Mouse (Mus musculus): ENCODE measurements around the gene Med16. TPM values are rescaled to one million over a fixed set of nuclear protein-coding genes. Genes with fewer than 3 reads are reported as not detected.

Med16 gene
- total RNA-seq, 2 experiments from 2014 or later, result 56.4 to 59.6 TPM

DNA sequence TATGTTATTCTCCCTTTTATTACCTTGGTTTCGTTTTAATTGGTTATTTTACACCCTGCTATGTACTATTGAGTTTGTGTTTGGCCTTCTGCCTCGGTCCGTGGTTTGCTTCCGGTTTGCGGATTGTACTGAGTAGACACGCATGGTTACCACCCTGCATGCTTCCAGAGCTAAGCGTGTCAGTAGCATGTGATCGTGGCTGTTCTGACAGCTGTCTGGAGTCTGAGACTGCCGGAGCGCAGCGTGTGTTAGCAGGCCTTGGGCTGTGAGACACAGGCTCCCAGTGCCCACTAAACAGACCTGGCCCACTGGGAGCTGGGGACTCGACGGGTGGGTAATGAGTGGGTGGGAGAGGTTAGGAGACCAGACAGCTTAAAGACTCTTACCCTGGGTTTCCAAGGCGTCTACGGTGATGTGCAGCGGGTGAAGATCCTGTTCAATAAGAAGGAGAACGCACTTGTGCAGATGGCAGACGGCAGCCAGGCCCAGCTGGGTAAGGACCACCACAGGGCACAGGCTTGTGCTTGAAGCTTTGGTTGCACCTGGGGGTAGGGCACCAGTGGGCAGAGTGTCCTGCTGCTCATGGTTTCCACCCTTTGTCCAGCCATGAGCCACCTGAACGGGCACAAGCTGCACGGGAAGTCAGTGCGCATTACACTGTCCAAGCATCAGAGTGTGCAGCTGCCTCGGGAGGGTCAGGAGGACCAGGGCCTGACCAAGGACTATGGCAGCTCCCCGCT lies 46.5 kb downstream of the Med16 start:
- intact Hi-C loops (cut with DNase I), result no loop called here
- no peak for DNase-seq

DNA sequence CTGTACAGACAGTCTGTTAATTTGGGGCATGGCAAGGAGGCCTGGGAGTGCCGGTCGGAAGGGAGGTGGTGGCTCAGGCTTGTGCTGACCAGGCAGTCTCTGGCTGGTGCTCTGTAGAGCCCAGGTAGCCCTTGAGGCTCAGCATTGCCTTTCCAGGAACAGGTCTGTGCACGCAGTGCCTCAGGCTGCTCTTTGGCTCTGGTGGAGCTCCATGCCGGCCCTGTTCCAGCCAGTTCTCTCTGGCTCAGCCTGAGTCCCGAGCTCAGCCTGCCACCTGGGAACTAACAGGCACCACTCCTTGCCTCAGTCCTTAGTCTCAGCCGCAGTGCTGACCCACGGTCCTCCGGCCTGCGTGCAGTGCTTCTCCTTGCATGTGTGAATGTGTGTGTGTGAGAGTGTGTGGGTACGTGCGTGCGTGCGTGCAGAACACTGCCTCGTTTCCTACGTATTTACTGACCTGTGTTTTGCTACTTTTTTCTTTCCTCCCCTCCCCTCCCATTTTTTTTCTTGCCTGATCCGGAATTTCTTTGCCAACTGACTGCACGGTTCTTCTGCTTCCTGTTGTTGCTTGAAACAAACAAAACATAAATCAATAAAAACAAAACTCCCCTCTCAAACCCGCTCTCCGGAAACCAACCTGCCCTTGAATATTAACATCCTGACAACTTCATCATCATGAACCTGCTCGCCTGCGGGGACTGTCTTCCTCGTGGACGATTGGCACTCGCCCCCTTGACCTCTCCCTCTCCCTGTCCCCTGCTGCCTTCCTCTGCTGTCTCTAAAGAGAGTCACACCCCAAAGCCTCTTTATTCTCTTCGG lies 47.3 kb downstream of the Med16 start:
- intact Hi-C loops (cut with DNase I), result no loop called here
- DNase-seq, result no peak

DNA sequence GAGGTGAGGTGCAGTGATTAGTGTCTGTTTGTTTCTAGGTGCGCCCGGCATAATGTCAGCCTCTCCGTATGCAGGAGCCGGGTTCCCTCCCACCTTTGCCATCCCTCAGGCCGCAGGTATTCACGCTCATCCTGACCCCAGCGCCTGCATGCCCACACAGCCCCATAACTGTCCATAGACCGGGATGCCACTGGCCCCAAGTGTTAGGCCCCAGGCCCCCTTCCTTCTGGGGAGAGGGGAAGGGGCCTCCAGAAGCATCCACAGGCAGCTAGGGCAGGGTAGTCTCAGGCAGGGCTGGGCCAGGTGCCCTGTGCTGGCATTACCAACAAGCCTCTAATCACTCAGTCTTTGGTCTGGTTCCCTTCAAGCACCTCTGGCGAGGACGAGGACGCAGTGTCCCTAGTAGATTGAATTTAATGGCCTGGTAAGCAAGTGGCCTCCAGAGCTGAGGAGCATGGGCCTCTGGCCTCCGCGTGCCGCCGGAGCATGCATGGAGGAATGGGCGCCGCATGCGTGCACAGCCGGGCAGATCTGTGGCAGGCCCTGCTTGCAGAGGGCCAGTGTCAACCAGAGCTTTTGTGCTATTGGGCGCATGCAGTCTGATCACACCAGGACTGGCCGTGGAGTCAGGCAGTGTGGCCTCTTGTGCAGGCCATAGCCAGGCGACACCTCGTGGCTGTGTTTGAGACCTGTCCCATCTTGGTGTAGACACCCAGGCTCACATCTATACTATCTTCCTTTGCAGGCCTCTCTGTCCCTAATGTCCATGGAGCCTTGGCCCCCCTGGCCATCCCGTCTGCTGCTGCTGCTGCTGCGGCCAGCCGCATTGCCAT lies 48.4 kb downstream of the Med16 start:
- DNase-seq, result no peak
- intact Hi-C loops (cut with DNase I), result no loop called here

DNA sequence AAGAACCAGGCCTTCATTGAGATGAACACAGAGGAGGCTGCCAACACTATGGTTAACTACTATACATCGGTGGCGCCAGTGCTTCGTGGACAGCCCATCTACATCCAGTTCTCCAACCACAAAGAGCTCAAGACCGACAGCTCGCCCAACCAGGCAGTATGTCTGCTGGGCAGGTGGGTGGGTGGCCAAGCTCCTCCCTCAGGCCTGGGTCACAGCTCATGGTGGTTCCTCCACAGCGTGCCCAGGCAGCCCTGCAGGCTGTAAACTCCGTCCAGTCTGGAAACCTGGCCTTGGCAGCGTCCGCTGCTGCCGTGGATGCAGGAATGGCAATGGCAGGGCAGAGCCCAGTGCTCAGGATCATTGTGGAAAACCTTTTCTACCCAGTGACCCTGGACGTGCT lies 49.6 kb downstream of the Med16 start:
- DNase-seq, result no peak
- intact Hi-C loops (cut with DNase I), result no loop called here

DNA sequence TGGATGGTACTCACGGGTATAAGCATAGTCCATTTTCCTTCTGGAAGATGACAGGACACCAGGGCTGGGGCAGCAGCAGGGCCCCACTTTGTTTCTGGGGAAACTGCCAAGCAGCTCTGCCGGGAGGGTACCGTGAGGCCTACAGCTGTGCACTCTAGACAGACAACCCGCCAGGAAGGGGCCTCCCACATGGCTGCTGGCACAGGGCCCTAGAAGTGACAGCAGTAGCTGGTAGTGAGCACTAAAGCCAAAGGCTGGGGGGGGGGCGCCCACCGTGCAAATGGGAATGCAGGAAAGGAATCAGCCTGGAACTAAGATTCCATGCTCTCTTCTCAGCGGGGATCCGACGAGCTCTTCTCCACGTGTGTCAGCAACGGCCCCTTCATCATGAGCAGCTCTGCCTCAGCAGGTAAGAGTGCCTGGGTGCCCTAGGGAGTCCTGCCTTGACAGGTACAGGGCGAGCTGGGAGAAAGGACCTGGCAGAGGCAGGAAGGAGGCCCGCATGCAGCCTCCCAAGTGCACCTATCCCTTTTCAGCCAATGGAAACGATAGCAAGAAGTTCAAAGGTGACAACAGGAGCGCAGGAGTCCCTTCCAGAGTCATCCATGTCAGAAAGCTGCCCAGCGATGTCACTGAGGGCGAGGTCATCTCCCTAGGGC lies 50.2 kb downstream of the Med16 start:
- DNase-seq, result peak; percentile 97
- intact Hi-C loops (cut with DNase I), result no loop called here

DNA sequence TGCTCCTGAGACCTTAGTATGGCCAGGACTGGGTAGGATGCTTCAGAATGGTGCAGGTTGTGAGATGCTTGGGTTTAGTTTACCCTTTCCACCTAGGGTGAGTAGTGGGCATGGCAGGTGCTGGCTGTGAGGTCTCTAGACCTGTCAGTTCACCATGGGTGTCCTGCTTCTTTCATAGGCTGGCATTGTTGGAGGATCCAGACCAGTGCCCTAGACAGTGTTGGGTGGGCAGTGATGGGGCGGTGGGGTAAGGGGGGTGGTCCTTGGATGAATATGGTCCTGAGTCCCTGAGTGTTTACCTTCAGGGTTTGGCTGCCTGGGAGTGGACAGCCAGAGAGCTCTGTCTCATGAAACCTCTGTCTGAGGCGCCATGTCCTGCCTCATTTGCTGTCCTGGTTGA lies 50.8 kb downstream of the Med16 start:
- intact Hi-C loops (cut with DNase I), result no loop called here
- DNase-seq, result no peak

DNA sequence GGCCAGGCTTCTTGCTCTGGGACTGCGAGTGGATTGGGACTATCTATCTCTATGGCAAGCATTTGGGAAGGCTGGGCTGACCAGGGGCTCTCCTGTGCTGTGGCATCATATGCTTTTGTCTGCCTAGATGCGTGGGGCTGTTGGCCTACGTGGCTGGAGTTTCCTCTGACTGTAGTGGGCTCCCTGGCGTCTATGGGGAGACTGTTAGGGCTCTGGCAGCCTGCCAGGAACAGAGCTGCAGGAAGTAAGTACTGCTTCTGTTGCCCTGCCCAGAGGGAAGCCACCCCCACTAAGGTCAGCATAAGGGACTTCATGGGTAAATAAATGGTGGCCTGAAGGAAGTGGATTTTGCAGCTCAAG lies 51.3 kb downstream of the Med16 start:
- peak; percentile 71 for DNase-seq
- intact Hi-C loops (cut with DNase I), result no loop called here

DNA sequence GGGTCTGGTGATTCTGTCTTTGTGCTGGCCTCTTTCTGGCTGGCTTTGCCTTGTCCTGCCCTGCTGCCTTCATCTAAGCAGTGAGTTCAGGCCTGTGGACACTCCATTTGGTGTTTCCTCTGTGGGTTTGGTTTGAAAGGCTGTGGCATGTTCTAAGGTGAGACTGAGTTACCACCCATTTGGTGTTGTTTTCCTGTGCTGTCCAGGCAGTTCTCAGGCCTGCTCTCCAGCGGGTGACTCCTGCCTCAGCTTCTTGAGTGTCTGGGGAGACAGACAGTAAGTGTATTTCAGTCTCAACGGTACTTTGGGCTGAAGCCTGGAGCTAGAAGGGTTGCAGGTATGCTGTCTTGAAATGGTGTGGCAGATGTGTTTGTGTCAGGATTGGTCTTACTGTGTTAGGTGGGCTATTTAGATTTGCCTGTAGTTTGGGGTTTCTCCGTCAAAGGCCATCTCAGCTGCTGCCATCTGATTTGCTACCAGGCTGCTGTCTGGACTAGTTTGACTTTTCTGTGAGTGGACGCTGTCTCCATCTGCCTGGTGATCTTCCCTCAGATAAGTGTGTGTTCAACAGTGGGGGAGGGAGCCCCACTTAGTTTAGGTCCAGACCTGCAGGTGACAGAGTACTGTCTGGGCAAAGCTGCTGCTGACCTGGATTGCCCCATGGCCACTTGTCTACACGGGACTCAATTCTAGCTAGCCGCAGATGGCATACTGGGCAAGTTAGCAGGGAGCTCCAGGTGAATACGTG lies 51.8 kb downstream of the Med16 start:
- DNase-seq, result no peak
- intact Hi-C loops (cut with DNase I), result no loop called here

DNA sequence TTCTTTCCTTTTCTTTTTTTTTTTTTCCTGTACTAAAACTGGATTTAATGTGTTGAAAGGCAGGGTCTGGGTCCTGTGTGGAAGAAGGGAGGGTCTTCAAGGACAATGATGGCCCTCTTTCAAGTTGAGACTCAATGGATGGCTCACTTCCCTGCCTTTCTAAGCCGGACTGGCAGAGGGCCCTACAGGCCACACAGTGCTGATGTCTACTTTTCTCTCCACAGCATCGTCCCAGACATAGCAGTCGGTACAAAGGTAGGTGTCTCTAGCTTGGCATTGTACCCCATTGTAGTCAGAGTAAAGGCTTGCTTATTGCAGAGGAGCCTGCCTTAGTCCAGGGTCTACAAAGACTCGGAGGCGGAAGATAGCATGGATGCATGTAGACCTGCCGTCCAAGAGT lies 52.4 kb downstream of the Med16 start:
- DNase-seq, result no peak
- intact Hi-C loops (cut with DNase I), result no loop called here

DNA sequence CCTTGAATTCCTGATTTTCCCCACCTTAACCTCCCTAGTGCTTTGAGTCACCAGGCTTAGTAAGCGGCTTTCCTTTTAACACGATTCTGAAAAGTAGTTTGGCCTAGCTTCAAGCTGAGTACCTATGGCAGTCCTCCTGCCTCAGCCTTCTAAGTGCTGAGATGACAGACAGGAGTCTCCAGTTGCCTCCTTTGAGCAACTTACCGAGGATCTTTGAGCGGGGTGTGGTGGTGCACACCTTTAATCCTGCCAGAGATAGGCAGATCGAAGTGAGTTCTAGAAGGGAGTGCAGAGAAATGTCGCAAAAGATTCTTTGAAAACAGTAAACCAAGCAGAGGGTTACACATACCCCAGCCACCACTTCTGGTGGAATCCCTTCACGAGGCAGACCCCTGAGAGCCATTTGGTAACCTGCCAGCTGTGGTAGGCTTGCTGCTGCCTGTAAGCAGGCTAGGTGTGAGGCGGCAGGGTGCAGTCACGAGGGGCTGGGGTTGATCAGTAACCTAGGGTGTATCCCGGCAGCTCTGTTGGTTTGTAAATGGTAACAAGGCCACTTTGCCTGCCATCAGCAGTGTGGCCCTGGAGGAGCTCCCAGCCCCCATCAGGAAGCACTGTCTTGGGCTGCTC lies 53.1 kb downstream of the Med16 start:
- intact Hi-C loops (cut with DNase I), result no loop called here
- peak; percentile 60 for DNase-seq

DNA sequence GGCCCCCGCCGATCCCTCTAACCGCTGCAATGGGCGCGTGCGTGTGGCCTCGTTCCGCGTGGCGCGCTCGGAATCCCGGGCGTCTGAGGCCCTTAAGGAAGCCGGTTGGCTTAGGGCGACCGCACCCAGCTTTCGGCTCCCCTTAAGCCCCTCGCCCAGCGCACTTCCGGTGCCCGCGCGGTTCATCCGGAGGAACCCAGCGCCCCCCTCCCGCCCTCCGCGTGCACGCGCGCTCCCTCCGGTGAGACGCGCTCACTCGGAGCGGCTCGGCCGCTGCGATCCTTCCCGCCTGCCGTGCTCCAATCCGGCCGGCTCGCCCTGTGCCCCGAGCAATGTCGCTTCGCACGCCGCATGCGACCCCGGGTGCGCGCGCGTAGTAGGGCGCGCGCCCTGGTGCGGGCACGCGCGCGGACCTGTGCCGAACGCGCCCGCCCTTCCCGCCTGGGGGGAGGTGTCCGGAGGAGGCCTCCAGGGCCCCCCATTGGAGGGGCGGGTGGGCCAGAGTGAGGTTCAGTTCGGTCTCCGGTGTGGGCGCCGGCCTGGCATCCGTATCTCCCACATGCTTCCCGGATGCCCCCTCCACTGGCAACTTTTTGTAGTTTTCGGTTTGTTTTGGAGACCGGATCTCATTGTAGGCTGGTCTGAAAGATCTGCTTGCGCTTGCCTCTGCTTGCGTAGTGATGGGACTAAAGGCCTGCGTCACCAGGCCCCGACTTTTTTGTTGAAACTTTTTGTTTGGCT lies 53.8 kb downstream of the Med16 start:
- intact Hi-C loops (cut with DNase I), result no loop called here
- DNase-seq, result peak; percentile 79

DNA sequence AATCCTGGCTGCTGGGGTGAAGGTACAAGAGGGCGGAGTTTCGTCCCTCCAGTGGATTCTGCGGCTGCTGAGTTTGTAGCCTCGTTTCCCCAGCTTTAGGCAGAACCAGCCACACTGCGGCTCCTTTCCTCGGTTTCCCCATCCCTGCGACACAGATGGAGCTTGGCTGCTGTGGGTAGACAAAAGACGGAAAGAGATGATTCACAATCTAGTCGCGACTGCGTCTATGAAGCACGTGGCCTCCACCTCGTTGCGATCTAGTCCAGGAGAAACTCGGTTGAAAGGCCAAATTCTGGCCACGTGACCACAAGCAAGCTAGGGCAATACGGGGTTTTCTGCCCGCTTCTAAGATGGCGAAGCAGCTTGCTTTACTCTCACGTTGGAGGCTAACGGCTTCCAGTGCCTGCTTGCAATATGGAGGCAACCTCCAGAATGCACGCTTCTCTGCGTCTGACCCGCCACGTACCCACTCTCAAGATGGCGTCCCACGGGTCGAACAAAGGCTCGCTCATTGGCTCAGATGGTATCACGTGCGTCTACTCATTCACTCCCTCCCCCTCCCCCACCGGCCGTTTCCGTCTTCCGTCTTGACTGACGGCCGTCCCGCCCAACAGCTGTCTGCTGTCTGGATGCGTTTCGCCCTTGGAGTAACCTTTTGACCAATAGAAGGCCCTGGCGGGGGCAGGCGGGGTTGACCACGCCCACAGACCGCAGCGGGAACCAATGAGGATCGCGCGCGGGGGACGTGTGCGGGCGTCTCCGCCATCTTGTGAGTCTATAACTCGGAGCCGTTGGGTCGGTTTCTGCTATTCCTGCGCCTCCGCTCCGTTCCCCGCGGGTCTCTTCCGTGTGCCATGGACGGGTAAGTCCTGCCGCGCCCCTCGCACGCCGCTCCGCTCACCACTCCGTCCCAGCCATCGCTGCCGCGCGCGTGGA lies 54.6 kb downstream of the Med16 start, which contains the start of gene Ptbp1:
Gene Ptbp1, plus strand, starts transcription at position 568 of the 936 bp plus-strand sequence.
- intact Hi-C loops (cut with DNase I), result no loop called here

DNA sequence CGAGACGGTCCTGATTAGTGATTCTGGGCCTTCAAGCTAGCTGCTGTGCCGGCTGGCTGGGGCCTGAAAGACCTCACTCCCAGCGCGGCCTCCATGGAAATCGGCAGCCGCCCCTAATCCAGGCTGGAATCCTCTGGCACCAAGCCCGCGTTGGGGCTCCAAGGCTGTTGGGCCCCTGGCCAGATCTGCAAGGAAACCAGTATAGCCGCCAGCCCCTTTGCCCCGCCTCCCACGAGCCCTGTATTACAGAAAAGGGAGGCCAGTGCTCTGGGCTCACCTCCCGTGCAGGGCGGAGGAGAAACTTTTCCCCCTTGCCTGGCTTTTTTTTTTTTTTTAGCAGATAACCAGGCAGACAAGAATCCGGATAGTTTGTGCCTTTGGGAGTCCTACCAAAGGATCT lies 55.3 kb downstream of the Med16 start:
- intact Hi-C loops (cut with DNase I), result no loop called here
- DNase-seq, result peak; percentile 99

More for the DNA sequence above, 54.6 kb downstream of the Med16 start, which contains the start of gene Ptbp1:
- peak; percentile 100 for DNase-seq

DNA sequence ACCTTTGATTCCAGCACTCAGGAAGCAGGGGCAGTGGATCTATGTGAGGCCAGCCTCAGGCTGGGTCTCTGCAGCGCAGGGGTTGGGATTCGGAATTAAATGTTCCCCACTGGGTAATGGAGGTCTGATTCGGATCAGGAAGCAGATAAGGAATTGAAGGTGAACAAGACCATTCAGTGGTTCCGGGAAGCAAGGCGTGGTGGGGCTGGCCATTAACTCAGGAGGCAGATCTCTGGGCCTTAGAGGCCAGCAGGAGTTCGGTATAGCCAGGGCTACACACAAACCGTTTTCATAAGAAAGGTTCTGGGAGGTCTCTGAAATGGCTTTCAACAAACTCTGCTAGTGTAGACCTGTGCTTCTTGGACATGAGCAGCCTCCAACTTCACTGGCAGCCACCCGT lies 55.9 kb downstream of the Med16 start:
- intact Hi-C loops (cut with DNase I), result no loop called here
- DNase-seq, result no peak

DNA sequence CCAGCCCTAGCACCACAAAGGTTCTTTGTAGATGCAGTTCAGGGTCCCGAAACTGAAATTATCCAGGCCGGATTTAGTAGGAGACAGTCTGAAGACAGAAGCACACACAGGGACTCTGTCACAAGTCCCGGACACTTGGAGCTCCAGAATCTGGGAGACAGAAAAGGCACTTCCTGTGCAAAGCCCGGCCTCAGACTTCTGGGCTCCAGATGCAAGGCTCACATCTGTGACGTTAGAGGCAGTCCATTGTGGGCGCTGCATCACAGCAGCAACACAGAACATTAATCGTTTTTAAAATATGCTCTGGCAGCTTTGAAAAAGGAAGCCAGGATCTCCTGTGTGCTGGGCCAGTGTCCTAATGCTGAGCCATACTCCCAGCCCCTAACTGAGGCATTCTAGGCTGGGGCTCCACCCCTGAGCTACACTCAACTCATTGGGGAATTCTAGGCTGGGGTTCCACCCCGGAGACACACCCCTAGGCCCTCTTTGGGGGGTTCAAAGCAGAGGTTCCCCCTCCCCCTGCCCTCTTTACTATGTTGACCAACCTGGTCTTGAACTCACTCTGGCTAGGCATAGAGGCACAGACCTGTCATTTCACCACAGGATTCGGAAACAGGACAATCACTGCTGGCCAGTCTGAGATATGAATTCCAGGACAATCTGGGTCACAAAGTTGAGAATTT lies 56.5 kb downstream of the Med16 start:
- DNase-seq, result no peak
- intact Hi-C loops (cut with DNase I), result no loop called here

DNA sequence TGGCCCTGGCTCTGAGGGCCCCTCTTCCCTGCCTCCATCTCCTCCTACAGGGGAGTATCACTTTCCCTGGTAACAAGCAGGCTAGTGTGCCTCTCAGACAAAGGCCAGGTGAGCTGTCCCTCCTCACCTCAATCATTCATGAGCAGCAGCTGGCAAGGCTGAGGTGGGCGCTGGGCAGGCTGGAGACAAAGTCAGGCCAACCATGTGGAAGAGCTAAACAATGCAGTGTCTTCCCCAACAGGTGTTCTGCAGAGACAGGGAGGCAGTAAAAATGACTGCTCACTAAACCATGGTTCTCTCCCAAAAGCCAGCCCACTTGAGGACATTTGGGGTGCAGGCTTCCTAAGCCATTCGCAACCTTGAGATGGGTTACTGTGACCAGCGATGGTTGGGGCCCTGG lies 57.1 kb downstream of the Med16 start:
- intact Hi-C loops (cut with DNase I), result no loop called here
- no peak for DNase-seq

DNA sequence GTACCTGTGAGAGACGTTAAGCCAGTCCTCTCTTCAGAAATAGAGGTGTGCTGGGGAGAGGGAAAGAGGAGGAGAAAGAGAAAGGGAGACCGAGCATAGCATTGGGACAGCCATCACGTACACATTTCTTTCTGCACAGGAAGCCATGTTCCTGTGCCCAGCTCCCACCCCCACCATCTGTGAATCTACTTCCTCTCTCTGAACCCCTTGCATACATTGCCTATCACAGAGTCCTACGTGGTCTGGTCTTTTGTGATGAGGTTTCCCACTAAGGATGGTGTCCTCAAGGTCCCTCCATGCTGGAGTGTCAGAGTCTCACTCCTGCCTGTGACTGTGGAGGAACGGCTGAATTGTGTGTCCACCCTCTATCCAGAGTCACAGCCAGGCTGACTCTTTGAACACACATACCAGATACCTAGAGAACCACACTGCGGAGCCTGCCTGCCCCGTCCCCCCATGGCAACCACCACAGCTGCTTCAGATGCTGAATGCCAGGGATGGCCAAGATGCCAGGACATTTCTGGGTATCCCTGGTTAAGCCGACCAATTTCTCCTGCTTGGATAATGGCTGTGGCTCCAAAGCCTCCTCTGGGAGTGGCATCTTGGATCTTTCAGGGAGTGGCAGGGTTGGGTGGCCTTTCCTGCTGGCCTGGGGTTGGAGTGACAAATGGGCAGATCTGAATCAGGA lies 58.6 kb downstream of the Med16 start:
- DNase-seq, result no peak
- intact Hi-C loops (cut with DNase I), result no loop called here

Data from left cerebral cortex, postnatal 4 days (tissue).